Mouse (Mus musculus): Measurements from ENCODE around the gene Ndufb6. TPM values are rescaled to one million over a fixed set of nuclear protein-coding genes. Genes with fewer than 3 reads are reported as not detected.

Ndufb6 gene
- polyA plus RNA-seq, 1 experiment from 2014 or later = 276 TPM

- Histone ChIP-seq H3K27ac (ENCODE audit: low read length) (no peak overlapping the region), H3K4me3 (replicated peaks; ENCODE audit: low read length) (no peak overlapping the region), H3K4me2 (ENCODE audit: low read length) (no peak overlapping the region), H3K27me3 (replicated peaks; ENCODE audit: control insufficient read depth, insufficient read depth, low read length) (no peaks in the 10 kb centered on the region), H3K9ac (replicated peaks; ENCODE audit: low read depth, low read length) (no peak overlapping the region), H3K9me3 (ENCODE audit: control insufficient read depth, low read length) (no peaks in the 10 kb centered on the region), H3K36me3 (ENCODE audit: control insufficient read depth, insufficient read depth) (no peaks in the 10 kb centered on the region), H3K4me1 (replicated peaks; ENCODE audit: control insufficient read depth, insufficient read depth, low read length) (no peaks in the 10 kb centered on the region)
- ATAC-seq = no peak
- 93% methylated on average over 11 of the region's 11 CpGs for WGBS
Measured at GRCm38 (mm10) chr4:40227131-40227530, 52.1 kb downstream of the Ndufb6 start.

DNA sequence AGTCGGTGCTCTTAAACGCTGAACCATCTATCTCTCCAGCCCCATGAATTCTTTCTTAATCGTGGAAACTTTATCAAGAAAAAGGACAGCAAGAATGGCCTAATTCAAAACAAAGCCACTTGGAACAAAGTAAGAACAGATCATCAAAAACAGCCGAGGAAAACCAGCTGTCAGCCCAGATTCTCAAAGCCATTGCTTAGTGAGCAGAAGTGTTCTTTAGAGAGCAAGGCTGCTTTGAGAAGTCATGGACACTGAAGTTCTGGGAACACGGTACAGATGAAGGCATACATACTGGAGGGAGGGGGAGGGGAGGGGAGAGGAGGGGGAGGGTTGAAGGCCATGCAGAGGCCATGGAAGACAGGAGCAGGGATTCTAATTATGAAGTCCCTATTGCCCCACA lies 53.1 kb downstream of the Ndufb6 start:
- no peaks in the 10 kb centered on the region for H3K4me1 ChIP-seq (replicated peaks; ENCODE audit: control insufficient read depth, insufficient read depth, low read length)
- H3K27ac ChIP-seq (ENCODE audit: low read length) = no peak overlapping the region
- no peaks in the 10 kb centered on the region for H3K36me3 ChIP-seq (ENCODE audit: control insufficient read depth, insufficient read depth)
- ATAC-seq = no peak
- H3K4me2 ChIP-seq (ENCODE audit: low read length) = no peak overlapping the region
- 69% methylated on average over 5 of the region's 5 CpGs for WGBS
- H3K4me3 ChIP-seq (replicated peaks; ENCODE audit: low read length) = no peak overlapping the region
- H3K9ac ChIP-seq (replicated peaks; ENCODE audit: low read depth, low read length) = no peak overlapping the region
- no peaks in the 10 kb centered on the region for H3K9me3 ChIP-seq (ENCODE audit: control insufficient read depth, low read length)
- H3K27me3 ChIP-seq (replicated peaks; ENCODE audit: control insufficient read depth, insufficient read depth, low read length) = no peaks in the 10 kb centered on the region

GRCm38 (mm10) chr4:40221876-40222585 lies 57.2 kb downstream of the Ndufb6 start:
- H3K9me3 ChIP-seq (ENCODE audit: control insufficient read depth, low read length) = no peaks in the 10 kb centered on the region
- no peak overlapping the region for H3K4me3 ChIP-seq (replicated peaks; ENCODE audit: low read length)
- no peaks in the 10 kb centered on the region for H3K36me3 ChIP-seq (ENCODE audit: control insufficient read depth, insufficient read depth)
- ATAC-seq = no peak
- no peaks in the 10 kb centered on the region for H3K27me3 ChIP-seq (replicated peaks; ENCODE audit: control insufficient read depth, insufficient read depth, low read length)
- WGBS = 55% methylated on average over 21 of the region's 21 CpGs
- H3K27ac ChIP-seq (ENCODE audit: low read length) = no peak overlapping the region
- 0 out of 2 replicates have a peak, but pooled peaks cover 4% of the 10 kb centered on the region for H3K4me1 ChIP-seq (replicated peaks; ENCODE audit: control insufficient read depth, insufficient read depth, low read length)
- H3K4me2 ChIP-seq (ENCODE audit: low read length) = no peak overlapping the region
- H3K9ac ChIP-seq (replicated peaks; ENCODE audit: low read depth, low read length) = no peak overlapping the region

DNA sequence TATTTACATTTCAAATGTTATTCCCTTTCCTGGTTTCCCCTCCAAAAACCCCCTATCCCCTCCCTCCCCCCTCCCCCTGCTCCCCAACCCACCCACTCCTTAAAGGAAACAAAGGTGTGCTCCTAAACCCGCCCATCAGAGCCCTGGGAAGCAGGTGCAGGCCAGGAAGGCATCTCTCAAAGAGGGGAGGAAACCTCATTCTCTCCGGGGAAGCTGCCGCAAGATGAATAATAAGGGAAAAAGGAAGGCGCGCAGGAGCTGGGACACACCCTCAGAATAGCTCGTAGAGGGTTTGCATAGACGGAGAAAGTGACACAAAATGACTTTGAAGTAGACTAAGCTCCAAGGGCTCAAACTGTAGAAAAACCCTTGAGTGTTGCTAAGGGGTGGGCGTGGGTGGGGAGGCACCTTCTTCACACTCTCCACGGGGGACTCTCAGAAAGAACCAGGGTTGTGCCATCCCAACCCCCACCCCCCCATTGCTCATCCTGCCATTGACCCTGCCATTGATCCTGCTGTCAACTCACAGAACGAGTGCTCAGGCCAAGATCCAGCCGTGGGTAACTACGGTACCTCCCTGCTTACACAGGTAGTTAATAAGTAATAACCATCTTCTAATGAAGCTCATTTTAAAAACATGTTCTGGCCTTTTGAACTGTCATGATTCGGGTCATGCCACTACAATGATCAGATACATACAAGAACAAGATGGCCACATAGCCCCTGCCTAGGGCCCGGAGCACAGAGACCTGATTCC lies 58.0 kb downstream of the Ndufb6 start:
- WGBS = 47% methylated on average over 14 of the region's 14 CpGs
- Histone ChIP-seq H3K36me3 (ENCODE audit: control insufficient read depth, insufficient read depth) (no peaks in the 10 kb centered on the region), H3K4me3 (replicated peaks; ENCODE audit: low read length) (no peak overlapping the region), H3K9ac (replicated peaks; ENCODE audit: low read depth, low read length) (no peak overlapping the region), H3K4me1 (replicated peaks; ENCODE audit: control insufficient read depth, insufficient read depth, low read length) (0 out of 2 replicates have a peak, but pooled peaks cover 4% of the 10 kb centered on the region), H3K27ac (ENCODE audit: low read length) (no peak overlapping the region), H3K4me2 (ENCODE audit: low read length) (peak overlapping the region; percentile 33), H3K27me3 (replicated peaks; ENCODE audit: control insufficient read depth, insufficient read depth, low read length) (no peaks in the 10 kb centered on the region), H3K9me3 (ENCODE audit: control insufficient read depth, low read length) (no peaks in the 10 kb centered on the region)
- no peak for ATAC-seq

Other genes with a start within 250 kb of the Ndufb6 start
- gene Aco1, start 136.3 kb downstream of the Ndufb6 start, polyA plus RNA-seq (2015; fragmentation: Nextera tagmentation; extraction: Ambion mirVana) = 54.3 and 58.3 TPM in 2 replicates
- gene Ddx58, start 39.6 kb downstream of the Ndufb6 start, polyA plus RNA-seq (2015; fragmentation: Nextera tagmentation; extraction: Ambion mirVana) = 2.5 and 4.5 TPM in 2 replicates
- 16.7 and 18.3 TPM in 2 replicates for gene Smim27, start 9.8 kb downstream of the Ndufb6 start, polyA plus RNA-seq (2015; fragmentation: Nextera tagmentation; extraction: Ambion mirVana)
- 38.1 and 43.6 TPM in 2 replicates for gene Topors, start 9.6 kb downstream of the Ndufb6 start, polyA plus RNA-seq (2015; fragmentation: Nextera tagmentation; extraction: Ambion mirVana)
- gene Tmem215, start 192.8 kb upstream of the Ndufb6 start, polyA plus RNA-seq (2015; fragmentation: Nextera tagmentation; extraction: Ambion mirVana) = 0.40 and 0.73 TPM in 2 replicates